Mouse (Mus musculus): Measurements from ENCODE around the gene Ftl1.
A peak's percentile ranks its signal among the peaks of the same experiment; 100 is the strongest.

The Ftl1 gene

GRCm38 (mm10) chr7:45451344-45451982 is 8.2 kb downstream of the Ftl1 start:
- DNase-seq (ENCODE audit: extremely low spot score) = peak; percentile 84

DNA sequence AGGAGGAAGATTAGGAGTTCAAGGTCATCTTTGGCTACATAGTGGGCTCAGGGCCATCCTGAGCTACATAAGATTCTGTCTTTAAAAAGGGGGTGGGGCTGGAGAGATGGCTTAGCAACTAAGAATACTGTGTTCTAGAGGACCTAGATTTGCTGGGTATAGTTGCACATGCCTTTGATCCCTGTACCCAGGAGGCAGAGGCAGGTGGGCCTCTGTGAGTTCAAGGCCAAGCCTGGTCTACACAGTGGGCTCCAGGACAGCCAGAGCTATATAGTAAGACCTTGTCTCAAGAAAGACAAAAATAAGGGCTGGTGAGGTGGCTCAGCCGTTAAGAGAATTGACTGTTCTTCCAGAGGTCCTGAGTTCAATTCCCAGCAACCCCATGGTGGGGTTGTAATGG is 9.7 kb downstream of the Ftl1 start:
- DNase-seq (ENCODE audit: extremely low spot score) = no peak

DNA sequence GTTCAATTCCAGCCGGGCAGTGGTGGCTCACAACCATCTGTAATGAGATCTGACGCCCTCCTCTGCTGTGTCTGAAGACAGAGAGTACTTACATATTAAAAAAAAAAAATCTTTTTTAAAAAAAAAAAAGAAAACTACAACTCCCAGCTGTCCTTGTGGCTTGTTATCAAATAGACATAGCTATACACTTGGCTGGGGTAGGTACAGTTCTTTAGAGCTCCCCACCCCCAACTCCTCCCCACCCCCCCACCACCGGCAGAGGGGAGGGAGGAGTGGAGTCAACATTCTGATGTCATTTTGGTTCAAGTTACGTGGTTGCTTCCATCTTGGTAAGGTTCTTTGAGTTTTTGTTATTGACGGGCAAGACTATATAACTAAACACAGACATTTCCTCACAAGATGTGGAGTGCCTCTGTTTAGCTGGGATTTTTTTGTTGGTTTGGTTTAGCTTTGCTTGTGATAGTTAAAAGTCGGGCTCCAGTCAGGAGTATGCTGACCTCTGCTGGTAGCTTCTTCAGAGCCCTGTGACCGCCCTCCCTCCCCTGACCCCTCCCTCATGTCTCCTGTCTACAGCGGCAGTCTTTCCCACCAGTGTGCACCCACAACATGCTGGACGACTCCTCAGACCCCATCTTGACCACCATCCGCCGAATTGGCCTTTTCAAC is 12.2 kb downstream of the Ftl1 start:
- DNase-seq (ENCODE audit: extremely low spot score) = peak; percentile 57

DNA sequence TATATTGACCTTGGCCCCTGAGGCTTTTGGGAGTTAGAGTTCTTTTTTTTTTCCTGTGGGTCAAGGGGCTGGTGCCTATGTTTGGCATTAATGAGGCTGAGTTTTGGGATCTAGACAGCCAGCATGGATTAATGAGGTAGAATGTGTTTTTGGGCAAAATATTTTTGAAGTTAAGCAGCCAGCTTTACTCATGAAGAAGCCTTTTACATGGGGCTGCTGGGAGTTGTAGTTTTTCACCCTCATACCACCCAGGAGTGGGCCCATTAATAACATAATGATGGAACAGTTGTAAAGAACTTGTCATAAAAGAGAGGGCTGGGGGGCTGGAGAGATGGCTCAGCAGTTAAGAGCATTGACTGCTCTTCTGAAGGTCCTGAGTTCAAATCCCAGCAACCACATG is 13.1 kb downstream of the Ftl1 start:
- no peak for DNase-seq (ENCODE audit: extremely low spot score)

- no peak for DNase-seq (ENCODE audit: extremely low spot score)
Observed at GRCm38 (mm10) chr7:45443526-45444420, 15.9 kb downstream of the Ftl1 start.

DNA sequence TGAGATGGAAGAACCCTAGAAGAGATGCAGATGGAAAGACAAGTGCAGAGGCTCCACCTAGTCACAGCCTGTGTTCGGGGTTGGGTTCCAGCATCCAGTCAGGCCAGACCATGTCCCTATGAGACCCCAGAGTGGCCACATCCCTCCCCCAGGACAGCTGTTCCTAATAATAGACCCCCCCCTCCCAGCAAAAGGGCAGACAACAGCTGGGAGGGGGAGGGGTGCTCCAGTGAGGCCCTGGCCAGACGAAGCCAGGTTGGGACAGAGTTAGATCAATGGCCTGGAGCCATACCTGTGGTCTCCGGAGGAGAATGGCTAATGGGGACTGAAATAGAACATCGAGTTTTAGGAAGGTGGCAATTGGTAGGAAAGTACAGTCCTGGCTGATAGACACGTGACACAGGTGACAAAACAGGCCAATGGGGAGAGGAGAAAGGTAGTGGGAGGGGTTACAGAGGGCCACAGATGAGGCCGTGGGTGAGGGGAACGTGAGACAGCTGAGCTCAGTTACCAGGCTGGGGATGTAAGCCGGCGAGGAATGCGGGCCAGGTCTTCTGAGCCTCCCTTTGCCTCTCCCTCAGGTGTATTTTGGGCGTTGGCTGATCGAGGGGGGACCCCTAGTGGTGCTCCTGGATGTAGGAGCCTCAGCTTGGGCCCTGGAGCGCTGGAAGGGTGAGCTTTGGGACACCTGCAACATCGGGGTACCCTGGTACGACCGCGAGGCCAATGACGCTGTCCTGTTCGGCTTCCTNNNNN is 22.0 kb downstream of the Ftl1 start, which contains the start of gene Ruvbl2:
Gene Ruvbl2, minus strand, starts transcription at position 576 of the 756 bp plus-strand sequence.
- DNase-seq (ENCODE audit: extremely low spot score) = no peak

- no peak for DNase-seq (ENCODE audit: extremely low spot score)
Observed at GRCm38 (mm10) chr7:45437046-45437445, 22.6 kb downstream of the Ftl1 start.

GRCm38 (mm10) chr7:45436444-45436843 is 23.2 kb downstream of the Ftl1 start:
- no peak for DNase-seq (ENCODE audit: extremely low spot score)

GRCm38 (mm10) chr7:45435038-45435437 is 24.6 kb downstream of the Ftl1 start:
- DNase-seq (ENCODE audit: extremely low spot score) = no peak

DNA sequence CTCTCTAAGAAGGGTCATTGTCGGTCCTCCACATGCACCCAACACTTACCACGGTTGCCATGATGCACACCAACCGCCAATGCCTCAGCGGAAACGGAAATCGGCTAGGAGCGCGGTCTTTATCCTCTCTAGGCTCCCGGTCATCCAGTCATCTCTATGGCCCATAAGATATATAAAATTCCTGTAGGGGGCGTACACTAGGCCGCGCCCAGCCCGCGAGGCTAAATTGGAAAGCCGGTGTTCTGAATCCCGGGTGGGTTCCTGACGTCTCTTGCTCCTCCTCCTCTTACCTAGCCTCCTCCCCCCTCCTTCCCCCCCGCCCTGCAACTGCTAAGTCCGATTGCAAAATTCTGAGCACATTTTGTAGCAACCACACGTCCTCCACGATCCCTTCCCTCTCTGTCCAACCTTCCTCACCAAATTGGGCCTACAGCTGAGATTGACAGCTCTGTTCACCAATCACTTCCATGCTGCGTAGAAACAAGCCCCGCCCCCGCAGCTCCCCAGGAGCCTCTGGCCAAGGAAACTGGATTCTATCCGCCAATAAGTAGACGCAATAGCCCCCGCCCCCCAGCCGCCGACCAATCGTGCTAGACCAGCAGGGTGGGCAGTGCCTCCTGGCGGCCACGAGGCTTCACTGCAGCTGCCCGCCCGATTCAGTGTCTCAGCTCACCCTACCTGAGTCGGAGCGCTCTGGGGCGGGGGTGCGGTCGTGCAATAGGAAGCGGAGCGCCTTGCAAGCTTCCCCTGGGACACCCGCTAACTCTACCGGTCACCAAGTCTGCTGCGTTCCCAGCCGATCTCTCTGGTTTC is 25.3 kb downstream of the Ftl1 start, which contains the start of gene Gys1:
Gene Gys1, plus strand, starts transcription at position 642 of the 813 bp plus-strand sequence.
- peak; percentile 100 for DNase-seq (ENCODE audit: extremely low spot score)

DNA sequence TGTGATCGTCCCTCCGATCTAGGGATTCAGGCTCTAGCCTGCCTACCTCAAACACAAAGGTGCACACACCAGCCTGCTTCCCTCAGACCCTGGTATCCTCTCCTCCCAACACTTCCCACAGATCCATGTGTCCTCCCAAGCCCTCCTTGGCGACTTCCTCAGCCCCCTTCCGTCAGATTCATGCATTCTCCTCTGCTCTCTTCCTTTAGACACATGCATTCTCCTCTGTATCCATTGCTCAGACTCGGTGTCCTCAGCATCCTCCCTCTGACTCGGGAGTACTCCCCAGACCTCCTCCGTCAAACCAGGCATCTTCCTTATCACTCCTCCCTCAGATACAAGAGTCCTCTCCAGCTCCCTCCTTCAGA is 25.9 kb downstream of the Ftl1 start:
- DNase-seq (ENCODE audit: extremely low spot score) = no peak

- no peak for DNase-seq (ENCODE audit: extremely low spot score)
Observed at GRCm38 (mm10) chr7:45426556-45426955, 33.1 kb downstream of the Ftl1 start.

DNA sequence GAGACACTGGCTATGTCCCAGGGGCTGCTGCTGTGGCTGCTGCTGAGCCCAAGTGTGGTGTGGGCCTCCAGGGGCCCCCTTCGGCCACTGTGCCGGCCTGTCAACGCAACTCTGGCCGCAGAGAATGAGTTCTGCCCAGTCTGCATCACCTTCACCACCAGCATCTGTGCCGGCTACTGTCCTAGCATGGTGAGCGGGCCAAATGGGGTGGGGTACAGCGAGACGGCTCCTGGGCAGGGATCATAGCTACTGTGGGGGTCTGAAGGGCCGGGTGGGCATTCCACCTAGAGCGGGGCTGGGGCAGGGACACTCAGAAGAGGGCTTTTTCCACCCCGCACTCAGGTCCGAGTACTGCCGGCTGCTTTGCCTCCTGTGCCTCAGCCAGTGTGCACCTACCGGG is 38.5 kb downstream of the Ftl1 start:
- DNase-seq (ENCODE audit: extremely low spot score) = no peak

DNA sequence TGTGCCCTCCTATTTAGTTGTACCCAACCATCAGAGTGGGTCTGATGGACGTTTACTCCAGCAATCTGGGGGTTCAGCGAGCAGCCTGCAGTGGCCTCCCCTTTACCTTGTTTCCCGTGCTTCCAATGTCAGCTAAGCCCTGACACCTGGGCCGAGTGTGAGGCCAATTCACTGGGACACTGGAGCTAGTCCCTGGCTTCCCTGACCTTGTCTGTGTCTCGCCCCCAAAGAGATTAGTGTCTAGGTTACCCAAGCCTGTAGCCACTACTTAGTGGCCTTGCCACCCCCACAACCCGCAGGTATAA is 39.1 kb downstream of the Ftl1 start, which contains the start of gene Lhb:
Gene Lhb, plus strand, starts transcription at position 206 of the 305 bp plus-strand sequence.
- DNase-seq (ENCODE audit: extremely low spot score) = no peak

- DNase-seq (ENCODE audit: extremely low spot score) = peak; percentile 41
Observed at GRCm38 (mm10) chr7:45419859-45420614, 39.6 kb downstream of the Ftl1 start.

- no peak for DNase-seq (ENCODE audit: extremely low spot score)
Observed at GRCm38 (mm10) chr7:45417962-45418492, 41.7 kb downstream of the Ftl1 start.

- no peak for DNase-seq (ENCODE audit: extremely low spot score)
Observed at GRCm38 (mm10) chr7:45415636-45416035, 44.0 kb downstream of the Ftl1 start.

DNA sequence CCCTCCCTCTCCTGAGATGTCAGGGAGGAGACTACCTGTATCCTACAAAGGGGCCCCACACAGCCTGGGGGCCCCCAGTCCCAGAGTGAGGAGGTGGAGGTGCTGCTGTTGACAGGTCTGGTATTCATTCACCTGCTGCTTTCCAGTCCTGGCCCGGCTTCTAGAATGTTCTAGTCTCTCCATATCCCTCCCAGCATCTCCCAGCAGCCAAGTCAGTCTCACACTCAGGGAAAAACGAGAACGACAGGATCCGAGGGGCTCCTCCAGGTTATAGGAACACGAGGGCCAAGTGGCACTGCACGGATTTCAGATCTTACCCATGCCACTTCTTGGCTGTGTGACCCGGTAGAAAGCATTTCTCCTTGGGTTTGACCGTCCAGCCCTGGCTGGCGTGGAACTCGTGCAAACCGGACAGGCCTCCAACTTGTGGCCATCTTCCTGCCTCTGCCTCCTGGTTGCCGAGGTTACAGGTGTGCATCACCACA is 44.9 kb downstream of the Ftl1 start:
- DNase-seq (ENCODE audit: extremely low spot score) = no peak

DNA sequence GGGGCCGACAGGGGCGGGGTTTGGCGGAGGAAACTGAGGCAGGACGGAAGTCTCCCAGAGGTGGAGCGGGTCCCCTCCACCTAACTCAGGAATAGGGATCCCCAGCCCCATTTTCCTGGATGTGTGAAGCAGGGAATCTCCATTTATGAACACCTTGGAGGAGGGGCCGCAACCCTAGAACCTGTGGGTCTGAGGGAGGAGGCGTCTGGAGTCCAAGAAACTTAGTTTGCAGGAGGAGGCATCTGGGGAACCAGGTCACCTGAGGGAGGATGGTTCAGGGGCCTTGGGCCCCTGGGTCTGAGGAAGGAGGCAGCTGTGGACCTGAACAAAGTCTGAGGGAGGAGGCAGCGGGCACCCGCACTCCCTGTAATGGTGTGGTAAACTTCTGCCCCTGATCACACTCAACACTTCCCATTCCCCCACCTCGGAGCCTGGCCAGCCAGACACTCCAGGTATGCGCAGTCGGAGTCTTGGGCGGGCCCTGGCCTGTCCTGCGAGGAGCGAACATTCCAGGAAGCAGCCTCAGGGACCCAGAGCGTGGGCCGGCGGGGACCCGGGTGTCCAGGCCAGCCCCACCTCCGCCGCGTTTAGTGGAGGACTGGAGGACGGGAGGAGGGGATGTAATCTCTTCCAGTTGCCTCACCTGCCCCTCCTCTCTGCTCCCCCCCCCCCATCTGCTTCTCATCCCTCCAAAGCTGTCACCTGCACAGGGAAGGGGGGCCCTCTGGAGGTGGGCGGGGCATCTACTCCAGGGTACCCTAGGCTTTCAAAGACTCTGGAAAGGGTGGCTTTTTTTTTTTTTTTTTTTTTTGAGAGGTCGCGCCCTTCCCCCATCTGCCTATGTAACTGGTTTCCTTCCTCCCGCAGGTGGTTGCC is 45.6 kb downstream of the Ftl1 start:
- DNase-seq (ENCODE audit: extremely low spot score) = peak; percentile 33
